Mouse (Mus musculus) testis, postnatal 10 days (tissue): Measurements from ENCODE around the gene Mcm10.
A peak's percentile ranks its signal among the peaks of the same experiment; 100 is the strongest.

Experiments
- DNase-seq: peaks from one replicate; pipeline ENCODE4 v3.0.0; 2021; ENCODE audit warnings: low spot score

Mcm10 gene

GRCm38 (mm10) chr2:5012491-5013324 lies at the start of gene Mcm10:
Mcm10 (minus strand) TSS chr2:5012791.
- peak; percentile 96 for DNase-seq

GRCm38 (mm10) chr2:5061133-5061708 lies 48.6 kb upstream of the Mcm10 start:
- no peak for DNase-seq

- no peak for DNase-seq
Observed at GRCm38 (mm10) chr2:5059997-5060396, 47.4 kb upstream of the Mcm10 start.

DNA sequence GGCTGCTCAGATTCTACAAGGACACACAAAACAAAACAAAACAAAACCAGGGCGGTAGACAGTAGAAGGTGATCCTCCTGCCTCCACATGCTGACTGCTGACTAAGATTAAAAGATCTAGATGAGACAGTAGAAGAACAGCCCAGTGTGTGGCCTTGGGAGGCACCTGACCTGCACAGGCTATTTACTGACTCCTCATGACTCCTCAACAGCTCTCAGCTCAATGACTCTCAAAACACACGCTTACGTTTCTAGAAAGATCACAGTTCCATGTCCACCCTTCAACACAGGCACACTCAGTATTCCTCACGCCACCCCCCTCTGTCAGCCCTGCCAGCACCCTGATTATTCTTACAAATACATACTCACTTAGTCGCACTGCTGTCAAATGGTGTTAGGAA lies 45.8 kb upstream of the Mcm10 start:
- no peak for DNase-seq

DNA sequence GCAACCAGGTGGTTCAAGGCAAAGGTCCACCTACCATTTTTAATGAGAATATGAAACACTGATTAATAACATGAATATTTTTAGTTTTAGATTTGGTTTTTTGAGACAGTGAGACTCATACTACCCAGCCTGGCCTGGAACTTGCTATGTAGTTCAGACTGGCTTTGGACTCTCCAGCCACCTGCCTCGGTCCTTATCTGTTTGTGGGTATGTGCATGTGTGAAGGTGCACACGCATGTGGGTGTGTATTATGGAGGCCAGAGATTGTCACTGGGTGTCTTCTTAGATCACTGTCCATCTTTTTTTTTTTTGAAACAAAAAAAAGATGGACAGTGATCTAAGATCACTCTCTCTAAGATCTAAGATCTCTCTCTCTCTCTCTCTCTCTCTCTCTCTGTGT lies 38.0 kb upstream of the Mcm10 start:
- DNase-seq = no peak

GRCm38 (mm10) chr2:5047016-5047415 lies 34.4 kb upstream of the Mcm10 start:
- DNase-seq = peak; percentile 21

- no peak for DNase-seq
Observed at GRCm38 (mm10) chr2:5045269-5045965, 32.8 kb upstream of the Mcm10 start.

DNA sequence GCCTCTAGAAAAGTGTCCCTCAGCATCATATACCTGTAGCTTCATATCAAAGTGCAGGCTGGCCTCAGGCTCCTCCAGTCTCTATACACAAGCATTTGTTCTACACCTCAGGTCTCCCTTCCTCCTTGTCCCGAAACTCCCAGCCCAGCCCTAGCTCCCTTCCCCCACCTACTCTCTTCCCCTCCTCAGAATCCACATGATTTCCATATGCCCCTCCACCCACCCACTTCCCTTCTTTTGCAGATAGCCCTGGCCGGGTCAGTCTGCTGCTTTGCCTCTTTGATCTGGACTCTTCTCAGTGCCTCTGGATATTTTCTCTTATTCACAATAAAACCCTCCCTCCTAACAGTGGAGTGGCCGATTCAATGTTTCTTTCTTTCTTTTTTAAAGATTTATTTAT lies 31.7 kb upstream of the Mcm10 start:
- DNase-seq = no peak

GRCm38 (mm10) chr2:5043476-5043761 lies 30.8 kb upstream of the Mcm10 start:
- no peak for DNase-seq

DNA sequence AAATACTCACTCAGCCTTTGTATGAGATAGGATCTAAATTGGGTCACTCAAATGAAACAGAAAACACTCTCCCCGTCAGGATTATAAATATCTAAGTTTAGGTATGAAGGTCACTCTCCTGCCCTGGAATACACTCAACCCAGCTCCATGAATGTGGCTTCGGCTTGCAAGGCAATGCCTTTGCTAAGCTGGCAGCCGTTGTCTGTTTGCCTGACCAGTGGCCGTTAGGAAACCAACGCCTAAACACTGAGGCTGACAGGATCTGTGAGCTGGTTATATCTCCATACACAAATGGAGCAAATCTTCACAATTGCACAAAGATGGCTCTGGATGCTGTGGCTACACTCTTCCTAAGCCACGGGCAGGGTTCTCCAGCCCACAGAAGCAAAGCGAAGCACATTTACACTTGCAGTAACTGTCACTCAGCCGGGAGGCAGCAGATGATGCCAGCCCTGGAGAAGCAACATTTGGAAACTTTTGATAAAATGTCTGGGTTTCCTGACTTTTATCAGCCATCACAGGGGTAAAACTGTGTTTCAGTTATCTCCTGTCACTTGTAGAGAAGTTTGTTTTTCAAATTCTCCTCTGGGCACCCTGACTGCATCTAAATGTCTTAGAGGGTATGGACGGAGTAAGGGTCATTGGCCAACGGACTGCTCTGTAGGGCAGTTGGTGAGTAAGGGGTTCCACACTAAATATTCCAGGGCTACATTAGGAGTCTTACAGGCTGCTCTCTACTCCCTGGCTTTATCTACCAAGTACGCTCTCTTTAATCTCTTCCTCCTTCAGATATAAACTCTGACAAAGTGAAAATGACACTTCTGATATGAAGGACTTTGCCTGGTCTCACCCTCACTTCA lies 30.3 kb upstream of the Mcm10 start:
- no peak for DNase-seq

GRCm38 (mm10) chr2:5041854-5042253 lies 29.3 kb upstream of the Mcm10 start:
- no peak for DNase-seq

DNA sequence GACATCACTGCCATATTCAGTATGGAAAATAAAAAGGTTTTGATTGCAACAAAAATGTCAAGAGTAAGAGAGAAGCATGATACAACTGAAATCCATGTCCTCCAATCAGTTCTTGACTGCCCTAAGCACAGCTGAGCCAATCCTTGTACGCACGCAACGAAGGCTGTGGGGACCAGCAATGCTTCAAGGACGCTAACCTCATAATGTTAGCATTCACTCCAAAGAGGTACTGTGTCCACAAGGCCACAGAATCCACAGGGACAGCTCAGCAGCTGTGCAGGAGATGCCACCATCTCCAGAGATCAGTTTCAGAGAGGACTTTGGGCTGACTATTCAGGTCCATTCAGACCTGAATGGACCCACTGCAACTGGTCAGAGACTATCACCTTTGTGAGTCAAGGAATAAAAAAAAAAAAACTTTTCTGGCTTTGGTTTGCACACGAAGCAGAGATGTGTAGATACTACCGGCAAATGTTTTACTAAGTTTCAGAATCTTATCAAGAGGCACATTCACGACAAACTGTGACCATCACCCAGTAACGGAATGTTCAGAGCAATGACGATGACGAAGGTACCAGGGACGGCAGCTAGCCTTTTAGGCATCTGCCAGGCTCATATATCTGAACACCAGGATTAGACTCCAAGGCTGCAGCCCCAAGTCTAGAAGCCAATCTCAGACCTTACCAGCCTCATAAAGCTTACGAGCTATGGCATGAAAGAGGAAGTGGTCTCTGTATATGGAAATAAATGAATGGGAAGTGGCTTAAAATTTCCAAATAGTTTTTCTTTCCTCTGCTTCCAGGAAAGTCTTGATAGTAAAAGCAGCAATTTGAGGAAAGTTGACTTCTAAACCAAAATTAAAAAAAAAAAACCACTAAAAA lies 27.9 kb upstream of the Mcm10 start:
- DNase-seq = no peak

DNA sequence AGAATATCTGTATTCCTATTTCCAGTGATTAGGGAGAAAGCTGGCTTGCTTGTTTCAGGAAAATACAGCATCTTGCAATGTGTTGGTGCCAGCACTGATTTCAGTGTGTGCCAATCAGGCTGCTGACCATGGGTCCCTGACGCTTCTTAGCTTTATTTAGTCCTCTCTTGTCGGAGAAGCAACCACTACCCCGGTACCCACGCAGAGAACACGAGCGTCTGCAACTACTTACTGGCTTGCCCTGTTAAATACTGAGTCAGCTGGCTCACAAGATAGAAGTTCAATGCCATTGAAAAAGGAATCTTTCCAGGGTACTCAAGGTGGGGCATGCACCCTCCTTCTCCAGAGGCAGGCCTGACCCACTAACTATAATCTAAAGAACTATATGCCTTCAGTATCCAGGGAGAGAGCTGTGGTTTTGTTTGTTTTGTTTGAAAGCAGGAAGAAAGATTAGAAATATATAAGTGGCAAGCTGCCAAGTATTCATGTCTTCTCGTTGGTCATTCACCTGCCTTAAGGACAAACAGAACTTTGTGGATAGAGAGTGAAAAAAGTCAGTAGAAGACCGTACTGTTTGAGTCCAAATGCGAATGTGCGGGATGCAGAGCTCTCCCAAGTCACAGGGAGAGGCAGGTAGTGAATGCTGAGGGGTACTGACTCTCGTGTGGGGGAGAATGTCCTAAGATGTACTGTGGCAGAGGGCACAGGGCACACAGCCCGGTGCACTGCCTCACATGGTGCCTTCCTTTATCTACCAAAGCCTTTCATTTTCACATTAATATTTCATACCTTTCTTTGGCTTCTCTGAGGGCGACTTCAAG lies 27.0 kb upstream of the Mcm10 start:
- DNase-seq = no peak

DNA sequence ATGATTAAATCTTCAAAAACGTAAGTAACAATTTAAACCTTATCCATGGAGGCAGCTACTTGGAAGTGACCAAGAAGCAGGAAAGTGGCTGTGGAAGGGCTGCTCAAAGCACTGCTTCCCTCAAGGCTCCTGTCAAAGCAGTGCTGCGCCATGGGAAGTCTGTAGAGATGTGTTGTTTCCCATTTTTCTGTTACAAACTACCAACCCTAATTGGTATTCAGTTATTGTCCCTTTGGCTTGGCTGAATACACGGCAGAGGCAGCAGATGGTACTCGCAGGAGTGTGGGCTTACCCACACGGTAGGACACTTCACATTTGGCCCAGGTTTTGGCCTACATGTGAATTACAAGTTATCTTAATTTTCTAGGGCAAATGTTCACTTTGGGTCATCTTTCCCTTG lies 25.7 kb upstream of the Mcm10 start:
- no peak for DNase-seq

- no peak for DNase-seq
Observed at GRCm38 (mm10) chr2:5037390-5037789, 24.8 kb upstream of the Mcm10 start.

DNA sequence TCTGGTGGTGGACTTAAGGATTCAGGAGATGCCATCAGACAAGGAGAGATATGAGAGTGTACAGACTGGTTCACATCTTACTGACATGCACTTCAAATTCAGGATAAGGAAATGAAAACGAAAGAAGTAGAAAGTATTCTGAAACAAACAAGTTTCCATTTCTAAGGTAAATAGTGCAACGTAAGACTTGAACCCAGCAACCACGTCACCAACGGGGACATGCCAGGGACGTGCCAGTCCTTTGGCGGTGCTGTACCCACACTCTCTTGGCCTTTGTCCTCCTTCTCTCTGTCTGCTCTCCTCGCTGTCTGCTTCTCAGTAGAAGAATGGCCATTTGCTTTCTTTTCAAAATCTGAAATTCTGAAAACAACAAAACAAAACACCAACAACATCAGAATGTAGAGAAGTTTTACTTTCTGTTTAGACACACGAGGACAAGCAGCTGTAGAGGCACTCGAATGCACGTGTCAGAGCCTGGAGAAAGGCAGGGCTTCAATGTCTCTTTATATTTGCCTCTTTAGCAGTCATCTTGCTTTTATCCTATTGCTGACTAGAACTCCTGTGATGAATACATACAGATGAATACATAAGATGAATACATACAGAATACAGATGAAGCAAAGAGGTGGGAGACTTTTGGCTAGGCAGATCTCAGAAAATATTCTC lies 24.0 kb upstream of the Mcm10 start:
- DNase-seq = no peak

DNA sequence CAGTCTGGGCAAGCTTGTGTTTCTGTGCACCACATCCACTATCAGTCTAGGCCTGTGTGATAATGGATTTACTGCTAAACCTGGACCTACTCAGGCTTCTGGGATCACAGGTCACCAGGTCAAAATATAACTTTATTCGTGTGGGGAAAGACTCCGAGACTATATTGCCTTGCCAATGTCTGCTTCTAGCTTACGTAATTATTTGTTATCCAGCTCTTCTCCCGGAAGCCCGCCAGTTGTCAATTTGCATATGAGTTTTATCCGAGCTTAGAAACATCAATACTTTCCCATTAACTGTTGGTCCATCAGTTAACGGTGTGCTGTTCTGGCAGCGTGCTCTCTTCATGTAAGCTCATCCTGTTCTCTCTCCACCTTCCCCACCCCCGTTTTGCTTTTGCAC lies 22.6 kb upstream of the Mcm10 start:
- no peak for DNase-seq

- DNase-seq = no peak
Observed at GRCm38 (mm10) chr2:5034801-5035200, 22.2 kb upstream of the Mcm10 start.

DNA sequence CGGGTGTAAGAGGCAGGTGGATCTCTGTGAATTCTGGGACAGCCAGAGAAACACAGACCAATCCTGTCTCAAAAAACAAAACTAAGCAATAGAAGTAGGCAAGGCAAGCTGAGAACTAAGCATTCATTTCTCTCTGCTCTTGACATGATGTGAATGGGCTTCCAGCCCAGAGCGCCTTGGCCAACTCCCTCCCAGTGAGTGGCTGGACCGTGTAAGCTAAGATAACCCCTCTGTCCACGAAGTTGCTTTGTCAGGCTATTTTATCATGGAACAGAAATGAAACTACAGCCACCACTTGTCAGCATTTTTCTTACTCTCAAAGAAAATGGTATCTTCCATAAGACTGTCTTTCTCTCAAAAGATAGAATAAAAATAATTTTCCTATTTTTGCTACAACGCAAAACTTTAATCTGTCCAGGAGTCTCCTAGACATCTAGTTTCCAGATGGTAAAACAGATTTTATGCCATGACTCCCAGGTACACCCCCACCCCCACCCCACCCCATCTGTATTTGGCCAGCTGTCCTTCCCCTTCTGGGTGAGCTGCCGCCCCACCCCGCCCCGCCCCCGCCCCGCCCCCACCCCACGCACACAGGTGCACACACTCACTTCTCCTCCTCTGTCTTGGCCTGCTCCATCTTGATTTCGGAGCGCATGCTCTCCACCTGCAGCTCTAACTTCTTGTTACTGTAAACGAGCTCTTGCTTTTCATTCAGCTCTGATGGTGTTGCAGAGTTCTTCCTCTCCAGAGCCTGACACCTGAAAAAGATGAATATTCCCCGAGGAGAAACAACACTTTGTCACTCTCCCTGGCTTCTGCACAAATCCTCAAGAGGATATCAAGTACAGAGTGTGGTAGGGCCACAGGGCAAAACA lies 21.2 kb upstream of the Mcm10 start:
- DNase-seq = no peak
